8 mouse cellular contexts compared by ENCODE assay signal in the genomic region with DNA sequence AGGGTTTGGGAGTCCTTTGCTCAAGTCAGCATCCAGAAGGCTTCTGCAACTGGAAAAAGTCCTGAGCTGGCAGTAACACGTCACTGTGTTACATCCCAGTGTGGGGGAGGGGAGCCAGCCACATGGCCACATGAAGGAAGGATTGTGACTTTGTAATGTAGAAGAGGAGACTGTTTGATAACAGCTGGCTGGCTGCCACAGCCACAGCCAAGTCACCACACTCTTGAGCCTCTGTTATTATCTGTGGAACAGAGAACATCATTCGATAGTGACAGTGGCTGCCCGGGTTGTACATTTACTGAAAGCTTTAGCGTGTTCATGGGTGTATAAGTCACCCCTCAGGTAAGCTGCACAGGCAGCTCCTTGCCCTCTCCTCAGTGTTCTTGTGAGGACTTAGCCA. TPM values are rescaled to one million over a fixed set of nuclear protein-coding genes. Genes with fewer than 3 reads are reported as not detected.
A peak's percentile ranks its signal among the peaks of the same experiment; 100 is the strongest.
DNase-seq lines count a peak whose midpoint lies in the region; TF ChIP-seq lines count a peak whose summit lies in the region.

No protein-coding gene starts in this region.

- TF ChIP-seq CTCF in E14TG2a.4 (conservative IDR thresholded peaks at IDR 0.05; ENCODE audit: low read length) = no peak
- TF ChIP-seq CTCF in brain, embryonic 14.5 days (IDR thresholded peaks at IDR 0.05; ENCODE audit: borderline replicate concordance, extremely low read depth, insufficient read depth, insufficient read length) = no peak

- peak overlapping the region; percentile 29; the same call in 1 of the 2 replicates for H3K4me3 ChIP-seq in E14TG2a.4 (replicated peaks; ENCODE audit: low read length)

- peaks cover 83% of the 10 kb centered on the region for H3K36me3 ChIP-seq in E14TG2a.4 (ENCODE audit: insufficient read depth, low read length)

- H3K9me3 ChIP-seq in E14TG2a.4 (ENCODE audit: low read length) = no peaks in the 10 kb centered on the region

- H3K4me1 ChIP-seq in E14TG2a.4 (replicated peaks; ENCODE audit: low read depth, low read length) = peaks cover 98% of the 10 kb centered on the region

- no peak for TF ChIP-seq POLR2A in brain, embryonic 14.5 days (IDR thresholded peaks at IDR 0.05; ENCODE audit: borderline replicate concordance, extremely low read depth, insufficient read depth, insufficient read length, poor library complexity, severe bottlenecking)

- H3K27me3 ChIP-seq in E14TG2a.4 (ENCODE audit: insufficient read depth, low read length) = no peaks in the 10 kb centered on the region

- peak; percentile 28 for DNase-seq in kidney, adult 9 months
- DNase-seq in kidney, adult 8-10 months = no peak
- peak; percentile 30 for DNase-seq in brain, embryonic 14.5 days (ENCODE audit: low read depth)
- peak; percentile 81 for DNase-seq in layer of hippocampus, adult 9-11 months
- peak; percentile 39 to 70 for DNase-seq in spleen, postnatal 10 days (ENCODE audit: low spot score in 2 of 2)
- DNase-seq in gastrocnemius, postnatal 4 days (ENCODE audit: low spot score in 2 of 2) = no peak
- DNase-seq in gastrocnemius, postnatal 25 days = no peak

RNA-seq across cellular contexts. Expression of gene Sbk1, which starts 12.4 kb away (rescaled TPM):
- polyA plus RNA-seq in brain, embryonic 14.5 days (2012; rRNA removed) = 423 and 518 TPM in 2 replicates
- 10 to 100 TPM; 38.4 to 43.0 TPM for total RNA-seq in gastrocnemius, postnatal 4 days (2021)
- total RNA-seq in gastrocnemius, postnatal 25 days (2021) = 10 to 100 TPM; 22.2 to 25.0 TPM

Comparison
In these comparisons a context has a peak if more than half of its experiments do, and no peak if none do; other contexts are left out.
1. DNase-seq: peak in kidney, adult 9 months (single experiment), brain, embryonic 14.5 days (single experiment), layer of hippocampus, adult 9-11 months (single experiment) and spleen, postnatal 10 days (2 of 2); none in kidney, adult 8-10 months (0 of 2), gastrocnemius, postnatal 4 days (0 of 2) and gastrocnemius, postnatal 25 days (single experiment).